Mouse (Mus musculus) forebrain, embryonic 11.5 days (tissue): ENCODE measurements around the gene Fkbp15. TPM values are rescaled to one million over a fixed set of nuclear protein-coding genes. Genes with fewer than 3 reads are reported as not detected.
A peak's percentile ranks its signal among the peaks of the same experiment; 100 is the strongest.

ENCODE experiments used
- ATAC-seq: fragments of 200-750 bp; cut with Nextera tagmentation; replicated peaks from 2 replicates; pipeline ENCODE4 v1.8.0; 2017; ENCODE audit warnings: moderate TSS enrichment; ENCODE audit not compliant: low FRiP score
- DNase-seq: peaks from one replicate; pipeline ENCODE4 v3.0.0-alpha.2; 2017; ENCODE audit warnings: low spot score
- H3K27ac ChIP-seq: fragments of 300-500 bp; sonication (generic); 2 replicates; pipeline ENCODE4 v1.5.1; 2014; ENCODE audit warnings: low read depth, low read length
- H3K27me3 ChIP-seq: fragments of 300-500 bp; sonication (generic); 2 replicates; pipeline ENCODE4 v1.6.1; 2014; ENCODE audit warnings: mild to moderate bottlenecking, low read length, mixed read lengths; ENCODE audit not compliant: control insufficient read depth, insufficient read depth
- H3K36me3 ChIP-seq: fragments of 300-500 bp; sonication (generic); 2 replicates; pipeline ENCODE4 v1.6.1; 2014; ENCODE audit warnings: mild to moderate bottlenecking, low read length, moderate library complexity, mixed read lengths; ENCODE audit not compliant: control insufficient read depth, insufficient read depth
- H3K4me1 ChIP-seq: fragments of 300-500 bp; sonication (generic); replicated peaks from 2 replicates; pipeline ENCODE4 v1.6.1; 2014; ENCODE audit warnings: low read length, mixed read lengths; ENCODE audit not compliant: control insufficient read depth, insufficient read depth
- H3K4me2 ChIP-seq: fragments of 300-500 bp; sonication (generic); 2 replicates; pipeline ENCODE4 v1.6.1; 2014; ENCODE audit warnings: low read depth, mild to moderate bottlenecking, low read length, moderate library complexity, mixed read lengths; ENCODE audit not compliant: severe bottlenecking
- H3K4me3 ChIP-seq: fragments of 300-500 bp; sonication (generic); 2 replicates; pipeline ENCODE4 v1.5.1; 2014; ENCODE audit warnings: low read depth, low read length
- H3K9ac ChIP-seq: fragments of 300-500 bp; sonication (generic); 2 replicates; pipeline ENCODE4 v1.6.1; 2014; ENCODE audit warnings: low read length
- H3K9me3 ChIP-seq: fragments of 300-500 bp; sonication (generic); 2 replicates; pipeline ENCODE4 v1.6.1; 2016; ENCODE audit warnings: low read length, mixed read lengths; ENCODE audit not compliant: control insufficient read depth
- WGBS: fragments of 180-500 bp; shearing (Covaris S2); extraction: QIAGEN DNeasy Blood & Tissue Kit; methylation state at CpG from one replicate; pipeline ENCODE4 v1.1.7; 2014; 5-methylcytosine and 5-hydroxymethylcytosine counted together
- polyA plus RNA-seq: library from polyadenylated mRNA; unstranded; fragments of >200 nt; fragmentation: Nextera tagmentation; extraction: Ambion mirVana; gene quantifications from 2 replicates; pipeline ENCODE4 v1.2.1, GENCODE M21; 2014

The Fkbp15 gene
- polyA plus RNA-seq, 1 experiment from 2014 or later = 23.4 TPM

- WGBS = 79% methylated on average over 1 of the region's 1 CpGs
- DNase-seq = no peak
- ATAC-seq = no peak
- Histone ChIP-seq H3K4me2 (no peak overlapping the region), H3K27me3 (no peaks in the 10 kb centered on the region), H3K9ac (no peak overlapping the region), H3K9me3 (no peaks in the 10 kb centered on the region), H3K36me3 (no peaks in the 10 kb centered on the region; the same call in 1 of the 2 replicates), H3K4me3 (no peak overlapping the region), H3K27ac (no peak overlapping the region), H3K4me1 (no peaks in the 10 kb centered on the region)
Measured at GRCm38 (mm10) chr4:62318294-62318693, 42.1 kb downstream of the Fkbp15 start.

GRCm38 (mm10) chr4:62316456-62316855 lies 43.9 kb downstream of the Fkbp15 start:
- Histone ChIP-seq H3K36me3 (no peaks in the 10 kb centered on the region), H3K4me1 (no peaks in the 10 kb centered on the region), H3K4me2 (no peak overlapping the region), H3K9ac (no peak overlapping the region), H3K27me3 (no peaks in the 10 kb centered on the region), H3K9me3 (no peaks in the 10 kb centered on the region), H3K27ac (no peak overlapping the region), H3K4me3 (no peak overlapping the region)
- ATAC-seq = no peak
- no peak for DNase-seq
- WGBS = 89% methylated on average over 2 of the region's 2 CpGs

GRCm38 (mm10) chr4:62314516-62314915 lies 45.8 kb downstream of the Fkbp15 start:
- H3K36me3 ChIP-seq = no peaks in the 10 kb centered on the region
- no peak overlapping the region for H3K4me3 ChIP-seq
- WGBS = 87% methylated on average over 3 of the region's 3 CpGs
- no peak overlapping the region for H3K27ac ChIP-seq
- H3K27me3 ChIP-seq = no peaks in the 10 kb centered on the region
- H3K4me1 ChIP-seq = no peaks in the 10 kb centered on the region
- no peak overlapping the region for H3K4me2 ChIP-seq
- H3K9ac ChIP-seq = no peak overlapping the region
- no peaks in the 10 kb centered on the region for H3K9me3 ChIP-seq
- ATAC-seq (no peak), DNase-seq (no peak)

GRCm38 (mm10) chr4:62313641-62314211 lies 46.6 kb downstream of the Fkbp15 start:
- WGBS = 89% methylated on average over 9 of the region's 9 CpGs
- no peak for DNase-seq
- Histone ChIP-seq H3K9me3 (no peaks in the 10 kb centered on the region), H3K27me3 (no peaks in the 10 kb centered on the region), H3K4me3 (no peak overlapping the region), H3K27ac (no peak overlapping the region), H3K36me3 (no peaks in the 10 kb centered on the region), H3K4me2 (no peak overlapping the region), H3K9ac (no peak overlapping the region), H3K4me1 (no peaks in the 10 kb centered on the region)
- no peak for ATAC-seq

GRCm38 (mm10) chr4:62312821-62313220 lies 47.5 kb downstream of the Fkbp15 start:
- Histone ChIP-seq H3K27ac (no peak overlapping the region), H3K4me2 (no peak overlapping the region), H3K9ac (no peak overlapping the region), H3K4me3 (no peak overlapping the region), H3K27me3 (no peaks in the 10 kb centered on the region), H3K36me3 (no peaks in the 10 kb centered on the region), H3K9me3 (no peaks in the 10 kb centered on the region), H3K4me1 (no peaks in the 10 kb centered on the region)
- ATAC-seq (no peak), DNase-seq (no peak)
- 89% methylated on average over 2 of the region's 2 CpGs for WGBS

GRCm38 (mm10) chr4:62308406-62308805 lies 51.9 kb downstream of the Fkbp15 start:
- Histone ChIP-seq H3K9me3 (no peaks in the 10 kb centered on the region), H3K9ac (no peak overlapping the region), H3K4me2 (no peak overlapping the region), H3K27ac (no peak overlapping the region), H3K4me1 (no peaks in the 10 kb centered on the region), H3K4me3 (no peak overlapping the region), H3K36me3 (no peaks in the 10 kb centered on the region), H3K27me3 (no peaks in the 10 kb centered on the region)
- DNase-seq = peak; percentile 19
- ATAC-seq = no peak

- DNase-seq = no peak
- no peak overlapping the region for H3K27ac ChIP-seq
- no peaks in the 10 kb centered on the region for H3K9me3 ChIP-seq
- ATAC-seq = no peak
- H3K9ac ChIP-seq = no peak overlapping the region
- 75% methylated on average over 4 of the region's 4 CpGs for WGBS
- H3K4me3 ChIP-seq = no peak overlapping the region
- no peaks in the 10 kb centered on the region for H3K4me1 ChIP-seq
- H3K4me2 ChIP-seq = no peak overlapping the region
- H3K36me3 ChIP-seq = no peaks in the 10 kb centered on the region
- no peaks in the 10 kb centered on the region for H3K27me3 ChIP-seq
Measured at GRCm38 (mm10) chr4:62306840-62307239, 53.5 kb downstream of the Fkbp15 start.

GRCm38 (mm10) chr4:62306301-62306700 lies 54.0 kb downstream of the Fkbp15 start:
- Histone ChIP-seq H3K36me3 (no peaks in the 10 kb centered on the region; the same call in 1 of the 2 replicates), H3K9ac (no peak overlapping the region), H3K27me3 (no peaks in the 10 kb centered on the region), H3K4me2 (no peak overlapping the region), H3K27ac (no peak overlapping the region), H3K4me1 (no peaks in the 10 kb centered on the region), H3K9me3 (no peaks in the 10 kb centered on the region), H3K4me3 (no peak overlapping the region)
- ATAC-seq (no peak), DNase-seq (no peak)
- 98% methylated on average over 1 of the region's 1 CpGs for WGBS

GRCm38 (mm10) chr4:62303288-62303687 lies 57.1 kb downstream of the Fkbp15 start:
- H3K27ac ChIP-seq = no peak overlapping the region
- H3K4me2 ChIP-seq = no peak overlapping the region
- no peak overlapping the region for H3K4me3 ChIP-seq
- H3K4me1 ChIP-seq = no peaks in the 10 kb centered on the region
- WGBS = 97% methylated on average over 1 of the region's 1 CpGs
- ATAC-seq (no peak), DNase-seq (no peak)
- H3K9ac ChIP-seq = no peak overlapping the region
- H3K27me3 ChIP-seq = no peaks in the 10 kb centered on the region
- no peaks in the 10 kb centered on the region for H3K9me3 ChIP-seq
- H3K36me3 ChIP-seq = no peaks in the 10 kb centered on the region; the same call in 1 of the 2 replicates
